Comparison of ENCODE assay signal across 8 mouse cellular contexts in the genomic region with DNA sequence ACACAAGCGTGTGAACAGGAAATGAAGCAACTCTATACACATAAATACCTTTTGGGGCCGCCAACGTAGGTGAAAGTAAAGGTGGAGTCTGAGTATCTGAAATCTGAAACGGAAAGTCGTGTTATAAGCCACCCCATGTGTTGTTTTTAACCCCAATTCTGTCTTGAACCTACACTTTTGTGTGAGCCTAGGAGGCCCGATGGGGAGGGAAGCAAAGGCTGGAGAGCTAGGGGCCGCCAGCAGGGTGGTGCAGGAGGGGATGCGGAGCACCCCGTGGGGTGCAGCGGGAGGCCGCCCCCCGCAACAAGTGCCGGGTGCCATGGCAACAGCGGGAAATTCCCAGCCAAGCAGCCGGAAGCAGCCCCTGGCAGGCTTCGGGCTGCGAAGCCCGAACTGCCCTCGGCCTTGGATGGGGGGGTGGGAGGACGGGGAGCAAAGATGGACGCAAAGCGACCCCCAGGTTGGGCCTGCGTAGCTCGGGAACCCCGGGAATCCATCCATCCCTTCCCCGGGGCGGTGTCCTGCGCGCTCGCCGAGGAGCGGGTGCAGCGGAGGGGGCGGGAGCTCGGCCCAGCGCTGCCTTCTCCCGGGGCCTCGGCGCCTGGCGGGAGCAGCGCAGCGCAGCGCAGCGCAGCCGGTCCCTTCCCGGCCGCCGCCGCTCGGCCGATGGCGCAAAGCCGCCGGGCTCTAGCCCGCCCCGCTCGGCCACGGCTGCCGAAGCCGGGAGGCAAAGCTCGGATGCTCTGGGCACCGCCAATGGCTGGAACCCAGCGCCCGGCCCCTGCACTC. TPM values are rescaled to one million over a fixed set of nuclear protein-coding genes. Genes with fewer than 3 reads are reported as not detected.
A peak's percentile ranks its signal among the peaks of the same experiment; 100 is the strongest.
DNase-seq lines count a peak whose midpoint lies in the region; ATAC-seq and TF ChIP-seq lines count a peak whose summit lies in the region.

No protein-coding gene starts in this region.

- WGBS in forebrain, embryonic 13.5 days, result 2% methylated on average over 57 of the region's 64 CpGs
- WGBS in lung, embryonic 14.5 days, result under 1% methylated on average over 62 of the region's 64 CpGs

- DNase-seq in CD4-positive, CD25-positive, alpha-beta regulatory T cell, adult 2 months (ENCODE audit: low read depth, low spot score), result peak; percentile 92
- peak; percentile 87 for DNase-seq in brain, embryonic 14.5 days (ENCODE audit: low read depth)
- peak; percentile 65 to 79 for DNase-seq in heart, postnatal 36 days
- peak; percentile 50 to 63 for DNase-seq in layer of hippocampus, adult 2 months (ENCODE audit: low spot score in 2 of 2)
- DNase-seq in lung, embryonic 14.5 days, result peak; percentile 78
- peak; percentile 76 for DNase-seq in testis, postnatal 14 days (ENCODE audit: low spot score)

- peak overlapping the region; percentile 83 for H3K4me2 ChIP-seq in forebrain, embryonic 13.5 days
- H3K4me2 ChIP-seq in lung, embryonic 14.5 days, result peak overlapping the region; percentile 79

- no peaks in the 10 kb centered on the region for H3K36me3 ChIP-seq in forebrain, embryonic 13.5 days (ENCODE audit: poor library complexity, severe bottlenecking)
- H3K36me3 ChIP-seq in lung, embryonic 14.5 days (ENCODE audit: insufficient read depth), result no peaks in the 10 kb centered on the region

- intact Hi-C loops in heart, postnatal 36 days (cut with DNase I), result loop anchor here (2.0 kb wide), 1 partner anchor 86 kb away; no protein-coding TSS in a partner anchor

- peak overlapping the region; percentile 87 for H3K27ac ChIP-seq in forebrain, embryonic 13.5 days
- H3K27ac ChIP-seq in layer of hippocampus, adult 2 months, result peak overlapping the region; percentile 94
- peak overlapping the region; percentile 89; the same call in 1 of the 2 replicates for H3K27ac ChIP-seq in lung, embryonic 14.5 days (ENCODE audit: low read depth)

- peak; percentile 48 for TF ChIP-seq POLR2A in brain, embryonic 14.5 days (IDR thresholded peaks at IDR 0.05; ENCODE audit: borderline replicate concordance, extremely low read depth, insufficient read depth, insufficient read length, poor library complexity, severe bottlenecking)

- H3K4me1 ChIP-seq in forebrain, embryonic 13.5 days, result peaks cover 17% of the 10 kb centered on the region
- no peaks in the 10 kb centered on the region; the same call in 1 of the 2 replicates for H3K4me1 ChIP-seq in lung, embryonic 14.5 days (ENCODE audit: insufficient read depth)

- 0 out of 2 replicates have a peak, but pooled peaks have one; percentile 5 for TF ChIP-seq CTCF in brain, embryonic 14.5 days (IDR thresholded peaks at IDR 0.05; ENCODE audit: borderline replicate concordance, extremely low read depth, insufficient read depth, insufficient read length)
- peak; percentile 29 for TF ChIP-seq CTCF in layer of hippocampus, adult 2 months (conservative IDR thresholded peaks at IDR 0.05)
- TF ChIP-seq CTCF in lung, embryonic 14.5 days (IDR thresholded peaks at IDR 0.05; ENCODE audit: low read depth), result peak; percentile 20; the same call in 1 of the 2 replicates

- H3K27me3 ChIP-seq in forebrain, embryonic 13.5 days, result peaks cover 5% of the 10 kb centered on the region; the same call in 1 of the 2 replicates
- peaks cover 2% of the 10 kb centered on the region; the same call in 1 of the 2 replicates for H3K27me3 ChIP-seq in lung, embryonic 14.5 days (ENCODE audit: insufficient read depth, low read length)

- peak; percentile 92 for ATAC-seq in forebrain, embryonic 13.5 days
- peak; percentile 83 for ATAC-seq in lung, embryonic 14.5 days (ENCODE audit: insufficient read depth)
- peak; percentile 61 for ATAC-seq in neutrophil, adult 5-6 weeks (ENCODE audit: extremely low read depth, insufficient number of reproducible peaks, low FRiP score, poor library complexity, severe bottlenecking)

- no peaks in the 10 kb centered on the region for H3K9me3 ChIP-seq in forebrain, embryonic 13.5 days (replicated peaks)
- no peaks in the 10 kb centered on the region for H3K9me3 ChIP-seq in lung, embryonic 14.5 days (ENCODE audit: low read depth, low read length)

- peak overlapping the region; percentile 82 for H3K4me3 ChIP-seq in forebrain, embryonic 13.5 days
- H3K4me3 ChIP-seq in layer of hippocampus, adult 2 months, result peak overlapping the region; percentile 94
- peak overlapping the region; percentile 82 for H3K4me3 ChIP-seq in lung, embryonic 14.5 days (ENCODE audit: low read depth, low read length)

- H3K9ac ChIP-seq in forebrain, embryonic 13.5 days, result peak overlapping the region; percentile 91
- H3K9ac ChIP-seq in lung, embryonic 14.5 days, result peak overlapping the region; percentile 83

RNA-seq across cellular contexts. Expression of a gene that starts 1.0 kb away (rescaled TPM):
- polyA plus RNA-seq in brain, embryonic 14.5 days (2012; rRNA removed), result 42.9 and 44.9 TPM in 2 replicates
- polyA plus RNA-seq in forebrain, embryonic 13.5 days (2015; fragmentation: Nextera tagmentation; extraction: Ambion mirVana), result 10.8 and 14.4 TPM in 2 replicates
- total RNA-seq in heart, postnatal 36 days (2021), result 10 to 100 TPM in 1 of 2 experiments, 1 to 10 TPM in 1; 8.4 to 11.8 TPM
- 10 to 100 TPM; 34.6 to 37.6 TPM for total RNA-seq in layer of hippocampus, adult 2 months (2021)
- 12.3 and 12.8 TPM in 2 replicates for polyA plus RNA-seq in lung, embryonic 14.5 days (2014; fragmentation: Nextera tagmentation; extraction: Ambion mirVana)
- total RNA-seq in neutrophil, adult 5-6 weeks (2017), result 82.1 and 89.8 TPM in 2 replicates

Comparison
In these comparisons a context has a peak if more than half of its experiments do, and no peak if none do; other contexts are left out.
1. Peak in every context shown above with its lines: DNase-seq, ATAC-seq, H3K4me3 ChIP-seq and H3K27ac ChIP-seq.